Mouse (Mus musculus): Measurements from ENCODE around the gene Sag.

Sag gene

DNA sequence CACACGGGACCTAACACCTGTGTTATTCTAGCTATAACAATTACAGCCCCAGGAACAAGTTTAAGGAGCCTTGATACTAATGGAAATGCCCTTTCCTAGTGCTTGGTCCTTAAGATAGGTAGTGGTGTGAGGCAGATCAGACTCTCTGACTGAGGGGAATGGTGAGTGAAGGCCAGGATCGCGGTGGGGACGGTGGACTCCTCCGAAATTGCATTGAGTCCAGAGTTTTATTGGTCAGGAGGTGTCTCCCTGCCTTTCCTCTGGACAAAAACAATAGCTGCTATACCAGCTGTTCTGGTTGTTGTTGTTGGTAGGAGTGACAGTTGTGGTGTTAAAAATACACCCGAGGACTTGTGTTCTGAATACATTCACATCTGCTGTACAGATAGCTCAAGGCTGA, 50.9 kb downstream of the Sag start:
- DNase-seq (ENCODE audit: low read depth): no peak

DNA sequence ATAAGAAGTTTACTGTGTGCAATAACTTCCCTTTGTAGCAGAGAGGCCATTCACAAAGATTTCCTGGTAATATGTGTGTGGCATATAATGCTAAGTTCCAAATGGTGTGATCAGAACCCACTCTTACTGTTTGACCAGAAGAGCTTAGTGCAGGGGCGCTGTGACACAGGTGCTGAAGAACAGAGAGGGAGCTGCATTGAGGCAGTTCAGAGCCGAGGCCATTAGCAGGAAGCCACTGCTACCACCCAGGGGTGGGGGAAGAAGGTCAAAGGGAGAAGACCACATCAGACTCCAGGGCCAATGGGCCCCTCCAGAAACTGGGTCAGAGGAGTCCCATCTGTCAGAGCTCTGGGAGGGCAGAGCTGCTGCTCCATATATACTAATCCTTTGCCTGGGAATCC, 51.4 kb downstream of the Sag start:
- peak; percentile 62 for DNase-seq (ENCODE audit: low read depth)

DNA sequence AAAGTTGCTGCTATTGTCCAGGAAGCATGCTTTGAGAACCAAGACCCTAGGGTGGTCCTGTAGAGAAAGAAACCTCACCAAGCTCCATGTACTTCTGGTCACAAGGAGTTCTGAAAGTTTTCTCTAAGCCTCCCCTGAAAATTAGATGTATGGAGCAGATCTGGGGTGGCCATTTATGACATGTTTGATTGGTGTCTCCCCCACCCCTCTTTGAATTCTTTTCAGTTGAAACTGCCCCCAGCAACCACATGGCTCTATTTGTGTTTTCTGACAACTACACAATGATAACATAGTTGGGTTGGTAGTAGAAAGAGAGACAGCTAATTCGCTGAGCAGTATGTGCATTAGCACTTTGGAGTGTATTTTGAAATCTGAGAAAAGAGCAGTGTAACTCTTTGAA, 52.0 kb downstream of the Sag start:
- DNase-seq (ENCODE audit: low read depth): no peak

DNA sequence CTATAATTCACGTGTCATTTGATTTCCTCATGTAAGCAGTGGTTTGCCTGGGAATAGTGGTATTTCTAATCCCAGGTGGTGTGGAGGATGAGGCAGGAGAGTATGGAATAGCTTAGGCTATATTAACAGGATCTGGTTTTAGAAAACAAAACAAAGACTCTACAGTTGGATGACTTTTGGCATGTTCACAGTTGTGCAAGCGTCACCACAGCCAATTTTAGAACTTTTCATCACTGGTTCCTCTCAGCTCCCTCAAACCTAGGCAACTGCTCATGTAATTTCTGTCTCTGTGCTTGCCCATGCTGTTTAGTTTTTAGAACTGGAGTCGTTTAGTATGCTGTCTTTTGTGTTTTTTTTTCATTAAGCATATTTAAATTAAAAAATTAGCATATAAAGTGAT, 53.3 kb downstream of the Sag start:
- no peak for DNase-seq (ENCODE audit: low read depth)

DNA sequence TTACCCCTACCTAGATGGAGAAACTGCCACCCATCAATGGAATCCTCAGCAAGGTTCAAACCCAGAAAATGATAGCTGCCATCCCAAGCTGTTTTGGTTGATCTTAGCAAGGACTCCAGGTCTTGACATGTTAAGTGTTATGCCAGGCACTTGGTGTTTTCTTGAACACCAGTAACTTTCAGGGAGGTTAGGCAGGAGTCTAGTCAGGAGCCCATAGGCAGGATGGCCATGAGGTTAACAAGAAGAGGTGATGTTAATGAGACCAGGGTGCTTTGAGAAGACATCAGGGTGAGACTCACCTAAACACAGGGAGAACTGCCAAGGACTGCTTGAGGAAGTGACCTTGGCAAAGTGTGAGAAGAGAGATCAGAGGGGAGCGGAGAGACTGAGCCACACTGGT, 54.6 kb downstream of the Sag start:
- DNase-seq (ENCODE audit: low read depth): no peak

DNA sequence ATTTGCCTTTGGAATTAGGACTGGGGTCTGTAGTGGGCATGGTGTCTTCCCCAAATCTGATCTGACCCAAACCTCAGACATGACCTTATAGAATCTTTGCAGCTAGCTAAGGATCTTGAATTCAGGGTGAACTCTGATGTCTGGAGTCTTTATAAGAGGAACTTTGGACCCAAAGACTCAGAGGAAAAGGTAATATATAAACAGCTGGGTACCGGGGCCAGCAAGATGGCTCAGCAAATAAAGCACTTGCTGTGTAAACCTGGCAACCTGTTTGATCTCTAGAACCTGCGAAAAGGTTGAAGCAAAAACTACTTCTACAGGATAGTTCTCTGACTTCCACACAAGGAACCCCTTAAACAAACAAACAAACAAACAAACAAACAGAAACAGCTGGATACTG, 55.0 kb downstream of the Sag start:
- no peak for DNase-seq (ENCODE audit: low read depth)

DNA sequence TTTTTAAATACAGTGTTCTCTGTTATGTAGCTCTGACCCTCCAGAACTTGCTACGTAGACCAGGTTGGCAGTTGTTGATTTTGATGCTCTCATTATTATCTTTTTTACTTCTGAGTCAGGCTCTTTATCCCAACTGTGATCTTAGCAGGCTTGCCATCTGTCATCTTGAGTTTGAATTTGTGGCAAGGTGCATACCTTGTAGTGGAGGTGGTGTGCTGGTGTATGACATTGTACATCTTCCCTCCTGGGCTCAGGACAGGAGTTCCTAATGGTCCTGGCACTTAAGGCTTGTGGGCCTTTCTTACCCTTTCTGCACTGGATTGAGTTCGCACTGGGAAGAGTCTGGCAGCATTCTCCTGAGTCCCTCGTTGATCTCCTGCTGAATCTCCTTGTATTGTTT, 60.1 kb downstream of the Sag start:
- DNase-seq (ENCODE audit: low read depth): no peak

DNA sequence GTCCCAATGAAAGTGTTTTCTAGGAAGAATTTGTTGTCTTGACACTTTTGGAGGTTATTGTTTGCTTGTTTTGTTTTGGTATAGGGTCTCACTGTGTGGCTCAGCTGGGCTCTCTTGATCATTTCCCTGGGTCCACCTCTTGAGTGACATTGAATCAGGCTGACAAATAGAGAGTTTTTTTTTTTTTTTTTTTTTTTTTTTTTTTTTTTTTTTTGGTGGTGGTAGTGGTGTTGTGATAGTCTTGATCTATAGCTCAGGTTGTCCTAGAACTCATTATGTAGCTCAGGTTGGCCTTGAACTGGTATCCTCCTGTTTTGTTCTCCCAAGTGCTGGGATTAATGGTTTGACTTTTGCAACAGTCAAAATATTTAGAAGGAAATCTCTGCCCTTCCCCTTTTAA, 61.4 kb downstream of the Sag start:
- peak; percentile 11 for DNase-seq (ENCODE audit: low read depth)

DNA sequence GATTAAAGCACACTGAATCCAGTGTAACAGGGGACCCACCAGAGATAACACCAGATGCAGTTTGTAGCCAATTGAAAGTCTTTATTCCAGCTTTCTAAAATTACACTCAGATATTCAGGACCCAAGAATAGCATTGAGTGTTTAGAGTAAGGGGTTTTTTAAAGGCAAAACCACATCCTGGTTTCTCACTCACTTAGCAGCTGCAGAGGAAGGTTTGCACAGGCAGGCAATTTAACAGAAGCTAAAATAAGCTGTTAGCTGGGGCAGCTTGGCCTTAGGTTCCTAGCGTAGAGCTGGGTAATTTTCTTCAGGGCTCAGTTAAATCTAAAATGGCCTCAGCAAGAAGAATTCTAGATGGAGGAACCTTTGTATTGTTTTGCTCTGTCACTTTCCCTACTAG, 63.2 kb downstream of the Sag start:
- peak; percentile 73 for DNase-seq (ENCODE audit: low read depth)

DNA sequence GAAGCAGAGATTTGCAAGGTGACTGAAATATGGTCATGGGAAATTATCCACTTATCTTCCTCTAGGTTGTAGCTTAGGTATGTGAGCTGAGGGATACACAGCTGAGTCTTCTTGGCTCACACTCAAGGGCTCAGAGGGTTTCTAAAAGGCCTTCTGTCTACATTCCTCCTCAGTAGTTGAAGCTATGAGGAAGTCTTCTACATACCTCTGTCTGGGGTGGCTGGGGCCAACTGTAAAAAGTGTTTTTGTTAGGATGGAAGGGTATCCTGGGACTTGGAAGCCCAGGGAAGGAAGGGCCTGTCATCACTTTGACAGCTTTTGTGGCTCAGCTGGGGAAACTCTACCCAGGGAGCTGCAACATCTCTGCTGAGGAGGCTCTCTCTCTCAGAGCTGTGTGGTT, 68.1 kb downstream of the Sag start:
- DNase-seq (ENCODE audit: low read depth): no peak

DNA sequence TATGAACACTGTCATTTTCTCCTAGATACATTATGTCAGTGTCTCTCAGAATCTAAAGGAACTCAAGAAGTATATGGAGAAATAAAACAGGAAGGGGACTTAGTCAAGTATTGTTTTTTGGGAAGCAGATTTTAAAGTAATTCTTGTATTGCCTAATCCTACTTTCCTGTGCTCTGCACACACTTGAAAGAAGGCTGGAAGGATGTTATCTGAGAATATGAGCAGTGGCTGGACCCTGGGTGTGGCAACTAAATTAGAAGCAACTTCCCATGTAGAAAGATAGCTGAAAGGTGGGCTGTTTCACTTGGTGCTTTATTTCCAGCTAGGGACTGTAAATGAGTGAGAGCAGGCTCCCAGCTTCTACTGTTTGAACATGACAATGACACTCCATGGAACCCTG, 69.6 kb downstream of the Sag start:
- DNase-seq (ENCODE audit: low read depth): no peak

DNA sequence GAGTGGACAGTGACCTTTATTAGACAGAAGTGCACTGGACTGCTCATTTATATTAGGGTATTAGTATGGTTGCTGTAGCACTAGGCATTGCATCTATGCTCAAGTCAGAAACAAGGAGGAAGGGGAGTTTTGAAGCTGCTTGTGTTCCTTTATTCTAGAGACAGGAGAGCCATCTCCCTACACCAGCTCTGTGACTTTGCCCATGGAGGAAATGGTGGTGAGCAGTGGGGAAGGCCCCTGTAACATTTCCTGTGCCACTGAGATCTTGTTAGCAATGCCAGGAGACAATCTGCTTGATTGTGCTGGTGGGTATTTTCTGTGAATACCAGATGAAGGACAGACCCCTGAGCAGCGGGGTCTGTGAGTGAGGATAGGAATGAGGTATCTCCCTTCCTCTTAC, 72.6 kb downstream of the Sag start:
- DNase-seq (ENCODE audit: low read depth): peak; percentile 80

DNA sequence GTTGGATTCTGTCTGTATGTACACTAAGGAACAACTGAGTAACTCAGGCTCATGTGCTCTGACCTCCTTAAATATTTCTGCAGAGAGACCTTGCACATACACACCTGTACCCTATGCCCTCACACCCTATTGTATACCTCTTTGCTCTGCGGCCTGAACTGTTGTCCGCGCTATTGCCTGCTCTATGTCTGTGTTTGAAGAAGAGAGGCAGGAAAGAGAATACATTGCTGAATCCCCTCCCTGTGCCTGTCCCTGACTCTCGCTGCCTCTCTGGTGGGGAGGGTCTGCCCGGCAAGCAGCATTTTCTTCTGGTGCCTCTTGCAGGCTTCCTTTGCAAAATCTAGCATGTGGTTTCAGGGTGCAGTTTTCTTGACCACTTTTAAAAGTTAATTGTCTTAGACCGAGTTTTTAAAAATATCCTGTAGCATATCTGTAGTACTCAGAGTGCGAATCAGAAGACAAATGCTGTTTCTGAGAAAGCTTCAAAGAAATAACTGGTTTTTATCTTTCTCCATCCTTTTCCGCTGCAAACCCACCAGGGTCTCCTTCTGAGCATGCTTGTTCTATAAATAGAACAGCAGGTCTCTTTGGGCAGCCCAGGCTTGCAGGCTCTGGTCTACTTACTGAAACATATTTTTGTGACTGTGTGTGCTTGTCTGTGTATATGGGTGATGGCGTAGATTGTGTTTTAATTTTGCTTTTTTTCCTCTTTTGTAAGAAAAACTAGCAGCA, 74.2 kb downstream of the Sag start:
- peak; percentile 49 for DNase-seq (ENCODE audit: low read depth)

DNA sequence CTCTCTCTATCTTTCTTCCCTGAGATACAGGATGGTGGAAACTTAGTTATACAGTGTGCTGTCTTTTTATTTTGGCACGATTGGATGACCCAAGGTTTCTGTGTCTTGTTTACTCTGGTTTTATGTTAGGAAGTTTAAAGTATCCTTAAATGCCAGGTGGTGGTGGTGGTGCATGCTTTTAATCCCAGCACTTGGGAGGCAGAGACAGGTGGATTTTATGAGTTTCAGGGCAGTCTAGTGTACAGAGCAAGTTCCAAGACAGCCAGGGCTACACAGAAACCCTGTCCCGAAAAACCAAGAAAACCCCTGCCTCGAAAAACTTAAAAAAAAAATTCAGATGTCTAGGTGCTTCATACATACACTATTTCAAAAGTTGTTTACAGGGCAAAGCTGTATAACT, 75.6 kb downstream of the Sag start:
- DNase-seq (ENCODE audit: low read depth): no peak

DNA sequence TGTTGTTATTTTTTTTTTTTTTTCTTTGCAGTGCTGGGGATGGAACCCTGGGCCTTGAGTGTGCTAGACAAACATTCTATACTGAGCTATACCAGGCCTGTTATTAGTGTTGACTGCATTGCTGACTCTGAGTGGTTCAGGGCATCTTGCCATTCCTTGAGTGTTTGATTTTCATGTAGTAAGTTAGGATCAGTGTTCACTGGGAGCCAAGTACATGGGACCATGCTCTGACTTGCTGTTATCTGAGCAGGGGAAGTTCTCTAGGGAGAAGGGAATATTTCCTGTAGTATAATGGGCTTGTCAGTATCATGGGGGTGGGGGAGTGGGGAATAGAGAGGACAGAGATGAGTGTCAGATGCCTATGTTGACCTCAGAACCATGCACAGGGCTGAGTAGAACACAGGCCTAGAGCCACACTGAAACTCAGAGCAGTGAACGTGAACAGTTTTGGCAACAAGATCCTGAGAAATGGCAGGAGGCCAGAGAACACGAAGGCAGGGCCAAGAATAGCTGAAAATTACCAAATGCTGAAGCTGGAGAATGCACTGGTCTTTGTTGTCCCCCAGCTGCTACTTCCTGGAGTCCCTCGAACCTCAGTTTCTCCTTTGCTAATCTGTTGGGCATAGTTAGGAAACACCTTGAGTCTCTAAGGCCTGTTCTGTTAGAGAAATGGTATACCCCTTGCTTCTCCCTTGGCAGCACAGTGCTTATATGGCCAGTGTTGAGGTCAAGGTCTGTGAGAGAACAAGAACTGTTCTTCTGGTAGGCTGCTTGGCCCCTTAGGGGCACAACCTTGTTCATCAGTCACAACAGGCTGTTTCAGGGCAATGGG, 76.2 kb downstream of the Sag start:
- no peak for DNase-seq (ENCODE audit: low read depth)

DNA sequence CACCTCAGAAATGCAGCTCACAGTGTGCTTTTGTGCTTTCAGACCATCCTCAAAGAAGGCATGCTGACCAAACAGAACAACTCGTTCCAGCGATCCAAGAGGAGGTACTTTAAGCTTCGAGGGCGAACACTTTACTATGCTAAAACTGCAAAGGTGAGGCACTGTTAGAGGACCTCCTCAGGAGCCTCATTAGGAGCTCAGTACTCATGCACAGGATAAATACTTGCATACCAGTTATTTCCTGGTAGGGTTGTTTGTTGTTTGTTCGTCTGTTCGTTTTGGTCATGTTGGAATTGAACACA, 76.8 kb downstream of the Sag start:
- DNase-seq (ENCODE audit: low read depth): no peak

DNA sequence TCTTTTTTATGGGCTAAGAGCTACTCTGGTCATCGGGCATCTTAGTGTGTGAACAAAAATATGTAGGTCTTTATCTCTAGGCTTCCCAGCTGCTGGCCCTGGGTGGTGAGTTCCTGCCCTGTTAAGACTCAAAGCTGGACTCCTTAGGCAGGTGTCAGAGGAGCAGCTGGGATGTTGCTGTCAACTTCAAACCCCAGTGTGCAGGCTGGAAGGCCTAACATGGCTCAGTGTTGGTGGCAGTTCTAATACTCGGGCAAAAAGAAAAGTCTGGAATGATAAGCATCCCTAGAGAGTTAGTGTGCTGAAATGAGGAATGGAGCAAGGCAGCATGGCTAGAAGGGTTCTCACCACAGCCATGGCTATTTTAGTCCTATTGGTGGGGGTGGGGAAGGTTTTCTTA, 77.4 kb downstream of the Sag start:
- no peak for DNase-seq (ENCODE audit: low read depth)

DNA sequence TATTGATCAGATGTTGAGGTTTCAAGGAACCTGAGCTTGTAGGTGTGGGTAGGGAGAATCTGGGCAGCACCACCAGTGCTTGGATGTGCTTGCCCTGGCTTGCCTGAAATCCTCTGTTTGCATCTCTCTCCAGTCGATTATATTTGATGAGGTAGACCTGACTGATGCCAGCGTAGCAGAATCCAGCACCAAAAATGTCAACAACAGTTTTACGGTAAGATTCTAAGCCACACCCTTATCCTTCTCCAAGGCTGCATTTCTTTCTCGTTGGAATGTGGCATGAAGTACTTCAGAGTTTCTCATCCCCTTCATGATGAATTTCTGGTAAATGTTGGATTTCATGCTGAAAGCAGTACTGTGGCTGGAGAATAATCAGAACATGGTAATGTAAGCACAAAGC, 78.2 kb downstream of the Sag start:
- DNase-seq (ENCODE audit: low read depth): no peak

DNA sequence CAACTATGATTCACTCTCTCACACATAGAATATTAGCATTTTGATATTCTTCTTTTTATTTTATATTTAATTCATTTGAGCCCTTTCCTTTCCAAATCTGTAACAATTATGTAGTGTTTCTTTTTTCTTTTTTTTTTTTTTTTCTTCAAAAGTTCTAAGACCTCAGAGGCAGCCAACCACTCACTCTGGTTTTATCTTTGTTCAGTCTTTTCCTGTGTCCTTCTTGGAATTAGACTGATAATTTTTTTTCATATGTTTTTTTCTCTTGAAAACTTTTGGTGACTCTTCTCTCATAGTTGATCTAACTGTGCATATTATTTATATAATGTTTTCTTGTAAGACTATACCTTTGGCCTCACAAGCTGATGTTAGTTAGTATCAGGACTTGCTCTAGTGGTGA, 79.1 kb downstream of the Sag start:
- no peak for DNase-seq (ENCODE audit: low read depth)

DNA sequence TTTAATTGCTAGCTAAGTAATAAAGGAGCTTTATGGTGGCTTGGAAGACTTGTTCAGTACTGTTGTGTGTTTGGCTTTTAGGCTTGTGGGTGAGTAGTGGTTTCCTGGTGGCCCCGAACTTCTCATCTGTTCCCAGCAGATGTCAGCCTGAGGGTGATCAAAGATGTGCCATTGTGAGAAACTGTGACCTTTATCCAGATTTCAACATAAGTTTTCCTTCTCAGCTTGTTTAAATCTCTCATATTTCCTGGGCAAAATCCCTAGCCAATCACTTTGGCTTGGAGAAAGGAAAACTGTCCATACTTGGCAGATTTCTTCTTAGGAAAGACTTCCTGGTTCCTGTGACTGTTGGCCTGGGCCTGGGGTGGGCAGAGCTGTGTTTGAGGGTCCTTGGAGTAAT, 87.5 kb downstream of the Sag start:
- no peak for DNase-seq (ENCODE audit: low read depth)

DNA sequence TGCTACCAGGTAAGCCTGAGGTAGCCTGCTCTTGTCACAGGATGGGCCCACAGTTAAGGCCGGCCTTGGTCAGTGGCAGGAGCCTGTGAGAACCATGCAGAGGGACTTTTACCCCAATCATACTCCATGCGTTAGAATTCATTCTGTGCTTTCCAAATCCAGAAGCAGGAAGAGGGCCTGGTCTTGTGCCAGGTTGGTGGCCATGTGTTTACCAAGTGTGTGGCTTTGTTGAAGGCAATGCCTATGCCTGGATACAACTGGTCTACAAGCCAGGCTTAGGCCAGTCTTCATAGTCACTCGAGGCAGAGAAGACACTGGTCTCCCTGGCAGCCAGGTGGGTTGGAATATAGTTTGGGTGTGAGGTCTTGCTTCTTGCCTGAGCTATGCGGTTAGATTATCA, 88.2 kb downstream of the Sag start:
- DNase-seq (ENCODE audit: low read depth): no peak

DNA sequence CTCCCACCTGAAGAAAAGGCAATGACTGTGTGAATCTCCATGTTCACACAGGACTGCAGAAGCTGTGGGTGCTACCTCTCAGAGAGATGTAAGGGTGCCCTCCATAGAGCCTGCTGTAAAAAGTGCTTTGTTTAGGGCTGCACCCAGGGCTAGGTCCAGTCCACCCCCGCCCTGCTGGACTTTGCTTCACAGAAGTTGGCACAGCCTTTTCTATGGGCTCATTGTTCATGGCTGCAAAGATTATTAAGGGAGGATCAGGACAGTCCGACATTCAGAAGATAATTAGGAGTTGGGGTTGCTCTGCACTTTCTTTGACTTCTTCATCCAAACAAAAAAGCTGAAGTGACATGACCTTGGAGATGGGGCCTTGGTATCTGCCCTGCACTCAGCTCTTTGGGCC, 89.0 kb downstream of the Sag start:
- no peak for DNase-seq (ENCODE audit: low read depth)

DNA sequence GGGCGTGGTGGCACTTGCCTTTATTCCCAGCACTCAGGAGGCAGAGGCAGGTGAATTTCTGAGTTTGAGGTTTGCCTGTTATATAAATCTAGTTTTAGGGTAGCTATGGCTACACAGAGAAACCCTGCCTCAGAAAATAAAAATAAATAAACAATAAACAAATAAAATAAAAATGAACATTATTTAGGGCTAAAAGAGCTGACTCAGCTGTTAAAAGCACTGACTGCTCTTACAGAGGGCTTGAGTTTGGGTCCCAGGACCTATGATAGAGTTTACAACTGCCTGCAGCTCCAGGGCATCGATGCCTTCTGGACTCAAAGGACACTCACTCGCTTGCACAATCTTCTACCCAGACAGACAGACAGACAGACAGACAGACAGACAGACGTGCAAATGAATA, 89.9 kb downstream of the Sag start:
- DNase-seq (ENCODE audit: low read depth): no peak

All from induced T-regulatory cell, adult 2 months (primary cell).